Mouse (Mus musculus): ENCODE measurements at regions not wholly inside any gene's neighbourhood (a gene's known extent, or its start where the extent isn't known, plus 50 kb on each side); places are given as distances from the start of the nearest gene placed in this dataset.

- TF ChIP-seq POLR2A (IDR thresholded peaks at IDR 0.05; ENCODE audit: extremely low read depth, insufficient read depth, low read length) (no peak), CTCF (IDR thresholded peaks at IDR 0.05; ENCODE audit: low read depth, low read length) (no peak)
Measured at GRCm38 (mm10) chr7:137927371-137927770, 470.2 kb downstream of the Tcerg1l start.
